Mouse (Mus musculus): Measurements from ENCODE around the gene Cep112. TPM values are rescaled to one million over a fixed set of nuclear protein-coding genes. Genes with fewer than 3 reads are reported as not detected.

Cep112 gene
- 1 to 10 TPM; 1.6 to 1.8 TPM for total RNA-seq (2021)
- long read RNA-seq, experiment 1: 0 reads
- long read RNA-seq, experiment 2: 0 reads

DNA sequence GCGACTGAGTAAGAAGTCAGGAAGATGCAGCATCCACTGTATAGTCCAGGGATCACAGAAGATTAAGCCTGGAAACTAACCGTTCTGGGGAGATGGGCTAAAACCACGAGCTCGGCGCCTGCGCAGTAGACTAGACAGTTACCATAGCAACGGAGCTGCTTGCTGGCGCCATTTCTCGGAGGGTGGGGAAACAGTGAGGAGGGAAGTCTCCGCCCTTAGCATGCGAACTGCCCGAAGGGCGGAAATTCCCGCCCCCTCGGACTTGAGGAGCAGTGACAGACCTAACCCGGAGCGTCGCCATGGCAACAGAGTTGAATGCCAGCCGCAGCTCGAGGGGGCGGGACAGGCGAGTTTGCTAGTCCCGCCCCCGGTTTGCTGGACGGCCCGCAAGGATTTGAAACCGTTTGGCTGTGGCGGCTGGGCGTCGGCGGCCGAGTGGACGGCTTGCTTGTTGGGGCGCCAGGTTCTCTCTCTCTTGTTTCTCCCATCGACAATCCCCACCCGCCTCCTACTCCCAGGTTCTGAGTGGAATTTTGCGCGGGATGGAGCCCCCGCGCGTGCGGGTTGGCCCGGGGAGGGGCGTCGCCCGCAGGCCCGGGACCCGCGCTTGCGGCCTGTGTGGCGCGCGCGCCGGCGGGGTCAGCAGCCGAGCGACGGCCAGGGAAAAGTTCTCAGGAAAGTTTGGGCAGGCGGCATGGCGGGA lies at the start of gene Cep112:
Cep112 (plus strand) TSS at position 304 of the 703 bp plus-strand sequence.
- peak; percentile 95 for DNase-seq (ENCODE audit: low spot score)

DNA sequence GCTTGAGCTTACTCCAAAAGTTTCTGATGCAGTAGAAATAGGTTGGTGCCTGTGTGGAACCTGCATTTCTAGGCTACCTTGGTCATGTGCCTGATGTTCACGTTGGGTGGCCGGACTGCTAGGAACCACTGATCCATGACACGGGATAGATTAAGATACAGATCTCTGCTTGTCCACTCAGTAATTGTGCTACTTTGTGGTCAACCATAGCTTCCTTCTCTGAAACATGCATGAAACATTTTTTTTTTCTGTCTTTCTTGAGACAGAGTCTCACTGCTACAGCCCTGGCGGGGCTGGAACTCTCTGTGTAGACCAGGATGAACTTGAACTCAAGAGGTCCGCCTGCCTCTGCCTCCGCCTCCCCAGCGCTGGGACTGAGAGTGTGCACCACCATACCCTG lies 48.2 kb upstream of the Cep112 start:
- DNase-seq (ENCODE audit: low spot score): no peak

DNA sequence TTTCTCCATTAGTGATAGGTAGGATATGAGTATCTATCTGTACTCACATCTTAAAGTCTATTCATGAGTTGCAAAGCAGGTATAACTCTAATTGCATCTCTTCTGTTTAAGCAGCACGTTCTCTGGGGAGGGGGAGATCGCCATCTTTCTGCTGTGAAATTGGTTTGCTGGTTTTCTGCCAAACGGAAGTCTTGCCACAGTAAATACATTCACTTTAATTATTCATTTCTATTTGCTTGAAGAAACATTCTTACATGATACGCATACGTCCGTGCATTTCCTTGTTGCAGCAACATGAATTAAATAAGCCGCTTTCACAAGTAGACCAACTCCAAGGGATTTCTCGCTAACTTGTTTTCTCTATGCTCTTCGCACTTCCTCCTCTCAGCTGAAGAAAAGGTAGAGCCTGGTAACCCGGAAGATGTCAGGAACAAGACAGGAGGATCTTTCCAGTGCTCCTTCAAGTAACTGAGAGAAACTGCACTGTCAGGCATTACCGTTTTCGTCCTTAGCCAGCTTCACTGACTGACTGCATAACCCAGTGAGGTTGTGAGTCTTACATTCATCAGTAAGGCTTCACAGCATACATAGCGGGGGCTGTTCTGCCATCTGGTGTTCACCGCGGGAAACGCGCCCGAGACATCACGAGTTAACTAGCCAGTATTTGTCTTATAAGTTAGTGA lies 47.2 kb upstream of the Cep112 start:
- peak; percentile 80 for DNase-seq (ENCODE audit: low spot score)

DNA sequence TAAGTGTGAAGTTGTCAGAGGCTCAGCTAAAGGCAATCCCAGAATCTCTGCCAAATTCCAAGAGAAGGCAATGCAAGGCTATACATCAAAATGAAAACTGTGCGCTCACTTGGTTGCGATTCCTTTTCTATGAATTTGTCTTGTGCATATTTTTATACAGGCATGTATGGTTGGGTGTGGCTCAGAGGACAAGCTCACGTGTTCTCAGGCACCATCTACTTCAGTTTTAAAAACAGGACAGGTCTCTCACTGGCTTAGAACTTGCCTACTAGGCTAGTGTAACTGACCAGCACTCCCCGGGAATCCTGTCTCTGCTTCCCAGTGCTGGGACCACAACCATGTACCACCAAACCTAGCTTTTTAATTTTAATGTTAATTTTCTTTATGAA lies 46.6 kb upstream of the Cep112 start:
- DNase-seq (ENCODE audit: low spot score): no peak

- no peak for DNase-seq (ENCODE audit: low spot score)
These were observed 42.3 kb upstream of the Cep112 start for GRCm38 (mm10) chr11:108382664-108383063.

- no peak for DNase-seq (ENCODE audit: low spot score)
These were observed 39.9 kb upstream of the Cep112 start for GRCm38 (mm10) chr11:108384920-108385665.

- no peak for DNase-seq (ENCODE audit: low spot score)
These were observed 39.3 kb upstream of the Cep112 start for GRCm38 (mm10) chr11:108385666-108386024.

DNA sequence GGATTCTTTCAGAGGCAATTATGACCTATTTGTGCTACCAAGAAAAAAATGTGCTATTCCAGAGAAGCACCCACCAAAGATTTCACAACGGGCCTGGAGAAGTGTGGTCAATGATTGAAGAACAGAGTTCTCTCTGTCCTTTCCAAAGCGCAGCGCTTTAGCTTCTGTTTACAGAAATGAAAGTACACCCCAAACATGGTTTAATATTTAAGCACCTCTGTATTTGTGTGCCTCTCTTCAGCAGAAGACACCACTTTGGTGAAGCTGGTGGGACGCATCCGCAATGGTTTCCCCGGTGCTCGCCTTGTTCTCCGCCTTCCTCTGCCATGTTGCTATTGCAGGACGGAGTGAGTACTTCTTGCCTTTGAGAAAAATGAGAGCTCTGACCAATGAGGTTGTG lies 29.9 kb upstream of the Cep112 start:
- no peak for DNase-seq (ENCODE audit: low spot score)

- no peak for DNase-seq (ENCODE audit: low spot score)
These were observed 28.7 kb upstream of the Cep112 start for GRCm38 (mm10) chr11:108396076-108396829.

GRCm38 (mm10) chr11:108409876-108410644 lies 14.9 kb upstream of the Cep112 start:
- no peak for DNase-seq (ENCODE audit: low spot score)

- no peak for DNase-seq (ENCODE audit: low spot score)
These were observed 8.6 kb upstream of the Cep112 start for GRCm38 (mm10) chr11:108416360-108416759.

DNA sequence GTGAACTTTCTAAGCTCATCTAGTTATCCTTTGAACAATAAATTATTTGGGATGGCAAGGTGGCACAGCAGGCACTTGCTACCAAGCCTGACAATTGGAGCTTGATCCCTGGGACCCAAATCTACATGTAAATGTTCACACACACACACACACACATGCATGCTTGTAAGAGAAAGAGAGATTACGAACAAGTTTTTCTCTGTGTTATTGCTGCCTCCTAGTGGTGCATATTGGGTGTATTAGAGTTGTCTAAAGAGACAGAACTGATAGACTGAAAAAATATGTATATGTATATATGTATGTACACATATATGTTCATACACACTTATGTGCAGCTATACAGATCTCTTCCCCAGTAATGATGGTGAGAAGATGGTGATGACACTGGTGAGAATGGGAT lies 6.5 kb upstream of the Cep112 start:
- no peak for DNase-seq (ENCODE audit: low spot score)

GRCm38 (mm10) chr11:108419242-108419641 lies 5.8 kb upstream of the Cep112 start:
- DNase-seq (ENCODE audit: low spot score): no peak

- DNase-seq (ENCODE audit: low spot score): no peak
These were observed 4.2 kb upstream of the Cep112 start for GRCm38 (mm10) chr11:108420751-108421150.

DNA sequence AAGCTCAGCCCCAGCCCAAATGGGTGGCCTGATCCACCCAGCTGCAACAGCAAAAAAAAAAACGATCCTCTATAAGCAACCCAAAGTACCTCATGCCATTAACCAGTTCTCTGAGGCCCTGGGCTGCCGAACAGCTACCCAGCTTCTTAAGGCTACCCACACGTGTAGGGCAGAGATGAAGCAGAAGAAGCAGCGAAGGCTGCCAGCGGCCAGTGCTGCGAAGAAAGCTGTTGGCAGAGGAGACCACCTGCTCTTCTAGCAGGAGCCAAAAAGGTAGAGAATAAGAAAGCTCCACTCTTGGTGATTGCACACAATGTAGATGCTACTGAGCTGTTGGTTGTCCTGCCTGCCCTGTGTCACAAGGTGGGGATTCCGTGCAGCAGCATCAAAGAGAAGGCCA lies 1.8 kb upstream of the Cep112 start:
- no peak for DNase-seq (ENCODE audit: low spot score)

DNA sequence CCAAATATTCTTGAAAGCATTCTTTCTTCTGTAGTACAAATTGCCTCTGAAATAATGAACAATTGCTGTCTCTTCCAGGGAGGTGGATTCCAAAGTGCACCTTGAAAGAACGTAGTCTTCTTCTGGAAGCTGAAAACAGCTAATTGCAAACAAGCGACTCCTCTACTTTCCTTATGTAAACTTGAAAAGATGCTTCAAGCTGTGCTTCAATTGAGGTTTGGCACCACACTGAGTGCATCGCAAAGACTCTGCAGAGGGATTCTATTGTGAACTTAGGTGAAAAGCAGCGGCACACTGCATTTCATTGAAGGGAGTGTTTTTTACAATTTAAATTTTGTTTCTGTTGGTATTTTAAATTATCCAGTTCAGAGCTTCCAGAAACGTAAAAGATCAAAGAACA lies 881 bp upstream of the Cep112 start:
- DNase-seq (ENCODE audit: low spot score): no peak

DNA sequence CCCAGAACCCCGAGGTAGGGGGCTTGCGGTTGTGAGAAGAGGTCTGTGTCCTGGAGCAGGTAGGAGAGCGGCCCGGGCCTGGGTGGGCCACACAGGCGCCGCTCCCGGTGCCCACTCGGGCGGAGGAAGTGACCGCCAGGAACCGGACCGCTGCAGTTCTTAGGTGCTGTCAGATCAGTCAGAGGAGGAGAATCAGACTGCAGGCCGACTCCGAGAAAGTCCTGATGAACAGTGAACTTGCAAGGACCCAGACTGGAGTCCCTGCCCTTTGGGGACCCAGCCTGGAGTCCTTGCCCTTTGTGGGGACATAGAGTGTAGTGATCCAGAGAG lies 565 bp downstream of the Cep112 start:
- peak; percentile 11 for DNase-seq (ENCODE audit: low spot score)

DNA sequence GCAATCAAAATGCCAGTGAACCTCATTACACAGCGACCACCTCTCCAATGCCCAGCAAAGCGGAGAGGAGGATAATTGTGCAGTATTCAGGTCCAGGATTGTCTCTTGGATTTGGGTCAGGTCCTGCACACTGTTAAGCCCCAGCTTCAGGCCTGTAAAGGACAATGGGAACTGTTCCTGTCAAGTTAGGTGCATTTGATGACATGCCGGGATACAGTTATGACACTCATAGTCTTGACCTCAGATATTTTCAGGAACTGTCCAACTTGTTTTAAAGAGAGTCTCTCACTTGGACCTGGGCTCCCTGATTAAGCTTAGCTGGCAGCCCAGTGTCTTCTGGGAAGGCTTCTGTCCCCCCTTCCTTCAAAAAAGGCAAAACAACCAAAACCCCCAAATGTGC lies 1.1 kb downstream of the Cep112 start:
- DNase-seq (ENCODE audit: low spot score): no peak

GRCm38 (mm10) chr11:108427191-108427590 lies 2.2 kb downstream of the Cep112 start:
- DNase-seq (ENCODE audit: low spot score): no peak

DNA sequence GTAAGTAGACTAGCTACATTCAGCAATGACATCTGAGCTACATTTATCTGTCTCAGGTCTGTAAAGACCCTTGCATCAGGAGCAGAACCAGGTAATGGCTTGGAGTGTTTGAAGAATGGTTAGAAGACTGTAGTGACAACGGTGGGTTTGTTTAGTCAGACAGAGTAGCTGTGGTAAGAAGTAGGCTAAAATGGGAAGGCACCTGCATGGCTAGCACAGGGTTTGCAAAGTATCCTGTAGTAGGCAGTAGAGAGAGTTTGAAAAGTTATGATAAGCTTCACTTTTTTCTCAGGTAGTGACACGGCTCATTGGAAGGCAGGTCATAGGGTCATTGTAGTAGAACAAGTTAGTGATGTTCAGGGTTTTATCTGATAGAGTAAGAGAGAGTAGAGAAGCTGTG lies 4.1 kb downstream of the Cep112 start:
- DNase-seq (ENCODE audit: low spot score): no peak

DNA sequence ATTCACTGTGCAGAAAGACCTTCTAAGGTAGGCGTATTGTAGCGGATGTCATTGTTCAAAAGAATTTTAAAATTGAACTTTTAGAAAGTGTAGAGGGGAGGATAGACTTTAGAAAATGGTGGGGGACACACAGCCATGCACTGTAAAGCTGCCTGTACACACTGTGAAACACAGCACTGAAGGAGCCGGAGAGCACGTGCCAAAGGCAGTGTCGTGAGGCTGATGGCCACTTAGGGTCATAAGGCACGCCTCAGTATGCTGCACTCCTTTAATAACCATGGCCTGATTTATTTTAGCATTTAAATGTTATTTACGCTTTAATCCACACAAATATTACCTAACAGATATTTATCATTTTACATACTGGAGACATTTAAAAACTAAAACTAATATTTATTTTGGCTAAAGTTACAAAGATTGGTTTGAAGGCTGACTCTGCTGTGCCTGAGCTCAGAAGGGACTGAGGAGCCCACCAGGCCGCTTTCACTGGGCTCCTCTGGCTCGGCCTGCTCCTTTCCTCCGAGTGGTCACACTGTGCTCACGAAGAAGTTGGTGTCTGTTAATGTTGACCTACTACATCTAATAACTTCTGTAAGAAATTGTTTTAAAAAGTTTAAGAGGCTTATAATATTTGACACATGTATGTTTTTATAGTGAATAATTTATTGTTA lies 19.0 kb downstream of the Cep112 start:
- no peak for DNase-seq (ENCODE audit: low spot score)
